Mouse (Mus musculus) embryonic stem cell, embryonic (primary cell): Measurements from ENCODE around the gene Taf9b.

Source experiments
- CTCF ChIA-PET, 4 experiments: fragments of 300-600 bp in 2 of 4; fragments of 350-600 bp in 2 of 4; sonication (Branson Sonifier 250); formaldehyde crosslinking; loops; one replicate each; lab custom pipeline; 2022; ENCODE audit warnings: inconsistent platforms in 2 of 4; lab: Charles Lee
- POLR2A ChIA-PET, 4 experiments: fragments of 300-600 bp in 2 of 4; fragments of 350-600 bp in 2 of 4; sonication (Branson Sonifier 250); formaldehyde crosslinking; loops; one replicate each; lab custom pipeline; 2022; ENCODE audit warnings: antibody characterized with exemption in 4 of 4, inconsistent platforms in 1 of 4; lab: Charles Lee

The Taf9b gene

GRCm38 (mm10) chrX:106165089-106165488 is 55.9 kb downstream of the Taf9b start:
- ChIA-PET POLR2A (interaction anchor here in 1 of 4 experiments (1.0 to 3.2 kb wide), 2 partner anchors 11 to 138 kb away, joined by 3 to 17 read pairs; partner anchors contain the start of gene Atp7a), CTCF (interaction anchor here (0.6 to 2.1 kb wide), 5 partner anchors 34 to 304 kb away, joined by 3 to 17 read pairs (median 5); partner anchors contain the start of gene Atp7a (in 3 of the 4))

- POLR2A ChIA-PET: interaction anchor here in 2 of 4 experiments (1.0 to 3.2 kb wide), 3 partner anchors 12 to 138 kb away, joined by 3 to 17 read pairs (median 7); partner anchors contain the start of gene Atp7a (in 2 of the 2)
These were observed 56.4 kb downstream of the Taf9b start for GRCm38 (mm10) chrX:106164555-106164954.

GRCm38 (mm10) chrX:106163995-106164394 is 57.0 kb downstream of the Taf9b start:
- ChIA-PET POLR2A (interaction anchor here in 3 of 4 experiments (0.6 to 3.2 kb wide), 3 partner anchors 24 to 137 kb away, joined by 3 to 17 read pairs (median 7); partner anchors contain the start of gene Atp7a (in 2 of the 3)), CTCF (interaction anchor here in 2 of 4 experiments (1.2 to 2.1 kb wide), 2 partner anchors 137 kb away, joined by 3 to 17 read pairs; partner anchors contain the start of gene Atp7a (in 2 of the 2))

More at GRCm38 (mm10) chrX:106164555-106164954, 56.4 kb downstream of the Taf9b start:
- CTCF ChIA-PET: interaction anchor here (0.6 to 2.1 kb wide), 5 partner anchors 34 to 303 kb away, joined by 3 to 17 read pairs (median 5); partner anchors contain the start of gene Atp7a (in 3 of the 4)
